Mouse (Mus musculus) CH12.LX (cell line): Measurements from ENCODE around the gene Gm49776.
A peak's percentile ranks its signal among the peaks of the same experiment; 100 is the strongest.

Experiments used
- BHLHE40 ChIP-seq: IDR thresholded peaks from 2 replicates; pipeline ENCODE4 v1.6.1; 2011; ENCODE audit warnings: mild to moderate bottlenecking, low read depth, low read length, improper control_type of control experiment
- CHD2 ChIP-seq: IDR thresholded peaks from 2 replicates; pipeline ENCODE4 v1.6.1; 2011; ENCODE audit warnings: low read length, improper control_type of control experiment
- CTCF ChIP-seq, 2 experiments: IDR thresholded peaks in 1 of 2; conservative IDR thresholded peaks in 1 of 2; 2 replicates each; pipeline ENCODE4 v1.5.1; 2011 to 2012; ENCODE audit warnings: low read depth in 2 of 2, low read length in 2 of 2, improper control_type of control experiment in 1 of 2, inconsistent platforms in 1 of 2, mild to moderate bottlenecking in 1 of 2, moderate library complexity in 1 of 2
- ETS1 ChIP-seq: conservative IDR thresholded peaks from 2 replicates; pipeline ENCODE4 v1.6.1; 2012; ENCODE audit warnings: low read depth, mild to moderate bottlenecking, inconsistent platforms, low read length, improper control_type of control experiment, moderate library complexity
- MYC ChIP-seq: IDR thresholded peaks from 2 replicates; pipeline ENCODE4 v1.6.1; 2011; ENCODE audit warnings: low read depth, mild to moderate bottlenecking, improper control_type of control experiment, low read length
- NRF1 ChIP-seq: IDR thresholded peaks from 2 replicates; pipeline ENCODE4 v1.6.1; 2014; ENCODE audit warnings: low read depth, mild to moderate bottlenecking, inconsistent platforms, low read length, improper control_type of control experiment, moderate library complexity
- TCF12 ChIP-seq: IDR thresholded peaks from 2 replicates; pipeline ENCODE4 v1.6.1; 2014; ENCODE audit warnings: low read depth, mild to moderate bottlenecking, inconsistent platforms, low read length, improper control_type of control experiment
- USF2 ChIP-seq: conservative IDR thresholded peaks from 2 replicates; pipeline ENCODE4 v1.6.1; 2011; ENCODE audit warnings: low read depth, low read length, improper control_type of control experiment
- ZKSCAN1 ChIP-seq: IDR thresholded peaks from 2 replicates; pipeline ENCODE4 v1.6.1; 2012; ENCODE audit warnings: low read depth, inconsistent platforms, low read length, improper control_type of control experiment, borderline replicate concordance

- no peak for TF ChIP-seq ETS1
- no peak for TF ChIP-seq USF2
- TF ChIP-seq NRF1: peak; percentile 72
- TF ChIP-seq CHD2: peak; percentile 93
- peak; percentile 2; the same call in 1 of the 2 replicates for TF ChIP-seq MYC
- TF ChIP-seq CTCF (conservative IDR thresholded peaks at IDR 0.05 in 1 of 2, IDR thresholded peaks at IDR 0.05 in 1 of 2; ENCODE audit: low read depth in 2 of 2, low read length in 2 of 2): no peak
- peak; percentile 69; the same call in 1 of the 2 replicates for TF ChIP-seq TCF12
- no peak for TF ChIP-seq BHLHE40
- TF ChIP-seq ZKSCAN1: no peak
These were observed 31.0 kb upstream of the Gm49776 start, which contains the start of gene Dgcr8 for GRCm38 (mm10) chr16:18289067-18289588.
